Mouse (Mus musculus) E14TG2a.4 (cell line): ENCODE measurements around the gene Gm47996.

Experiments used
- CTCF ChIP-seq: conservative IDR thresholded peaks from 2 replicates; pipeline ENCODE4 v1.5.1; 2014; ENCODE audit warnings: low read length
- NANOG ChIP-seq: IDR thresholded peaks from 2 replicates; pipeline ENCODE4 v1.6.1; 2014; ENCODE audit warnings: borderline replicate concordance, low read length, mixed read lengths
- POU5F1 ChIP-seq: IDR thresholded peaks from 2 replicates; pipeline ENCODE4 v1.6.1; 2014; ENCODE audit warnings: low read length, borderline replicate concordance

DNA sequence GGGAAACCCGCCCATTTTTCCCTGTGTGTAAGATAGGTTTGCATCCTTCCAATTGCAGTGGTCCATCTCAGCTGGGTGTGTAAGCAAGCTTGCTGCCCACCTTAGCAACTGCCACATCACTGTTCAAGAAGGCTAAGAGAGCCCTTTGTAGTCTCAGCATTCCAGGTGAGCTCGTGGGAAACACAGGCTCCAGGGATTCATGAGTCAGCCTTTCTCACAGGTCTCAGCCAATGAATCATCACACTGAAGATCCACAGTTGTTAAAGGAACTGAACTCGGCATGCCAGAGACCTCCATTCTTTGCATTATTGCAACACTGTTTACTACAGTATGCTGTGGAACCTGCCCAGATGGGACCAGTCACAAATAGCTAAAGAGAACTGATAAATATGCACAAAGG, 41.3 kb upstream of the Gm47996 start:
- TF ChIP-seq CTCF (no peak), POU5F1 (no peak), NANOG (no peak)
